Mouse (Mus musculus) mature B cell (primary cell): ENCODE results near the gene Alg12.

Experiments used
- in situ Hi-C: fragments of 300-500 bp; cut with MboI; formaldehyde crosslinking; loops from 2 replicates; pipeline ENCODE4 v1.14.3; 2019

Gene Alg12

DNA sequence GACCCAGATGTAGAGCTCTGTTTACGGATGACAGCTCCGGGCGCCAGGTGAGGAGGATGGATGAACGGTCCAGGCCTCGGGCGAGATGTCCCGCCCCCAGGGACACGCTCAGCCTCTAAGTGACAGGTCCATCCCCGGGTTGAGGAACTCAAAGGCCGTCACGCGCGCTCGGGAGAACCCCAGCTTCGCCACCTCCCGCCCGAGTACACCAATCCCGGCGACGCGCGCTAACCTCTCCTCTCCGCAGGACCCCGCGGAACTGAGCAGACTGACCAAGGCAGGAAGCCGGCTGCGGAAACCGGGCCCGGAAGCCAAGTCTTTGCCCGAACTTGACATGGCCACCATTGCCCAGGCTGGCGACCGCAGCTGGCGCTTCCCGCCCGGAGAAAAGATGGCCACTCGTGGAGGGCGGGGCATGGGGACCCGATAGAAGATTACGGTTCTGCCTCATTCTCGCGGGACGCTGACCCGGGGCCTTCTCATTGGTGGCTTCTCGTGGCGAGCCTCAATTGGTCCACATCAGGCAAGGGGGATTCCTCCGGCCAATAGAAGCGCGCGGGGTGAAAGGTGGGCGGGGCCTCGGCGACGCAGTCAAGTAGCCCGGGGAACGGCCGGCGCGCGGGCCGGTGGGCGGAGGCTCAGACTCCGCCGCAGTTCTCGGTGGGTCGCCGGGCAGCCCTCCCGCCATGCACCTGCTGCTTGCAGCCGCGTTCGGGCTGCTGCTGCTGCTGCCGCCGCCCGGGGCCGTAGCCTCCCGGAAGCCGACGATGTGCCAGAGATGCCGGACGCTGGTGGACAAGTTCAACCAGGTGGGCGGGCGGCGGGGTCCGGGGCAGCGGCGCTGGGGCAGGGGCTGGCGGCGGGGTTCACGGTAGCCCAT lies at the start of gene Alg12, which contains the start of gene Creld2:
Gene Alg12 (minus strand): TSS at position 293 of the 880 bp plus-strand sequence.
Gene Creld2 (plus strand): TSS at position 621 of the 880 bp plus-strand sequence.
- in situ Hi-C loops: no loop called here

DNA sequence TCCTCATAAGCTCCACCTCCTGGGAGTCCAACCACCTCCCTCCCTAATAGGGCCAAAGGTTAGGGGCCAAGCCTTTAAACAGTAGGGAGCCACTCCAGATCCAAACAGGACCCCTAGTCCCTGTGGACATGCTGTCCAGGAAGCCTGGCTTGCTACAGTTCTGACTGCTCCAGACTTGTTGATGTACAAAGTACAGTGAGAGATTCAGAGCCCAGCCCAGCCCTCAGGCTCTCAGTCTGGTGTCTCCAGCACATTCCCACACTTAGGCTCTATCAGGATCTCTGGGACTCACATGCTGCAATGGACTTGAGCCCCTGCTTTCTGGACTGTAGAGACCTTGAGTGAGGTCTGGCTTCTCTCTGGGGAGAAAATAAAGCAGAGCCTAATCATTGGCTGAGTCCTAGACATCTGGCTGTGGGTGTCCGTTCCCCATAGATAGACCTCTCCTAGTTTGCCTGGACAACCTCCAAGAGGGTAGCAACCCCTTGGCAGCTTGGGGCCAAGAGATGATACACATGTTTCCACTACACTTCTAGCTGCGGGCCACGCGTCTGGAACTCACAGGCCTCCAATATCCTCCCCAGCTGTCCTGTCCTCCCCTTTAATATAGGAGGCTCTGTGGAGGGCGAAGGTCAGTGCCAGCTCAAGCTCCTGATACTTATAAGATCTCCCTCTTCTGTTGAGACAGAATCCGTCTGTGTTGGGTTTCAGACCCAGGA lies 49.1 kb upstream of the Alg12 start:
- in situ Hi-C loops: no loop called here

- in situ Hi-C loops: no loop called here
Measured at GRCm38 (mm10) chr15:88867368-88868023, 48.4 kb upstream of the Alg12 start.

DNA sequence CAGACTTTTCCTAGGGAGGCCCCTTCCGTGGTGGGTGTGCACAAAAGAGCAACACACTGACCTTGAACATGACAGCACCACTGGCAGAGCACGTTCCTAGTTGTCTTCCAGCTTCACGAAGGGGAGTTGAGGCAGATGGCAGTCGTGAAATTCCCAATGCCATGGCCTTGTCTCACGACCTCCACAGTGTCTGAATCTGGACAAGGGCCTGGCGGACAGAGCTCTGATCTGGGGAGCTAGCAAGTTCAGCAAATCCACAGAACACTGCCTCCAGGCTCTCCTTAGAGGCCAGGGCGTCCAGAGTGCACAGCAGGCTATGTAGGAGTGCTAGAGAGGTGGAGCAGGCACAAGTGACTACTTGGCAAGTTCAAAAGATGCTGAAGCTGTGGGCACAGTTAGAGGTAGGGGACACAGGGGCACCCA lies 47.8 kb upstream of the Alg12 start:
- in situ Hi-C loops: no loop called here

- in situ Hi-C loops: no loop called here
Measured at GRCm38 (mm10) chr15:88865888-88866695, 47.0 kb upstream of the Alg12 start.

DNA sequence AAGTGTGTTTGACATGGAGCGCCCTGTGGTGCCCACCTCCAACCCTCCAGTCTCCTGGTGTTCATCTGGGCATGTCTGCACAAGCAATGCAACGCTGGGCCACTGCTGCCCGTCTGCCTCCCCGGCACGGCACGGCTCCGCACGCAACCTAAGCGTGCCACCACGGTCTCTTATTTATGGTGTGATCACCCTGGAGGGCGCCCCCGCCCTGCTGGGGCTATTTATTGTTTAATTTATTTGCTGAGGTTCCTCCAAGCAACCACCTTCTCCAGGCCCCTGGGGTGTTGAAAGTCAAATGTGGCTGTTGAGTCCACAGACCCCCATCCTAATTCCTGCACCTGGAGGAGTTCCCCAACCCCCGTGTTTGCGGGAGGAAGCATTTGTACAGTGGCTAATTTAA lies 45.9 kb upstream of the Alg12 start:
- in situ Hi-C loops: no loop called here

DNA sequence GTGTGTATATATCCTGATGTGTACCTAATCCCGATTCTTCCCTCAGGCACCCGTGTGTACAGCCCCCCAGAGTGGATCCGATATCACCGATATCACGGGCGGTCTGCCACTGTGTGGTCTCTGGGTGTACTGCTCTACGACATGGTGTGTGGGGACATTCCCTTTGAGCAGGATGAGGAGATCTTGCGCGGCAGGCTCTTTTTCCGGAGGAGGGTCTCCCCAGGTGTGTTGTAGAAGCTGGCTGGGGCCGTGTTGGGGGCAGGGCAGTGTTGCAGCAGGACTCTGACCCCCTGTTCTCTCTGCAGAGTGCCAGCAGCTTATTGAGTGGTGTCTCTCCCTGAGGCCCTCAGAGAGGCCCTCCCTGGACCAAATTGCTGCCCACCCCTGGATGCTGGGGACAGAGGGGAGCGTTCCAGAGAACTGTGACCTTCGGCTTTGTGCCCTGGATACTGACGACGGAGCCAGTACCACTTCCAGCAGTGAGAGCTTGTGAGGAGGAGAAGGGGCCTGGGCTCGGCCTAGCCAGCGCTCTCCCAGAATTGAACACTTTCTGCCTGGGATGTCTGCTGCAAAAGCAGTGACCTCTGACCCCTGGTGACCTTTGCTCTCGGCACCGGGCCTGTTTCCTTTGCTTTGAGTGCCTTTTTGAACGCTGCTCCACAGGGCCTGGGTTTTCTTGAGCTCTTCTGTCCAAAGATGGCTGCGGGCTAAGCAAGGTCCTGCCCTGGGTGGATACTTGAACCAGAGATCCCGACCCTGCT lies 45.3 kb upstream of the Alg12 start:
- in situ Hi-C loops: no loop called here

GRCm38 (mm10) chr15:88863695-88864231 lies 44.6 kb upstream of the Alg12 start:
- in situ Hi-C loops: no loop called here

DNA sequence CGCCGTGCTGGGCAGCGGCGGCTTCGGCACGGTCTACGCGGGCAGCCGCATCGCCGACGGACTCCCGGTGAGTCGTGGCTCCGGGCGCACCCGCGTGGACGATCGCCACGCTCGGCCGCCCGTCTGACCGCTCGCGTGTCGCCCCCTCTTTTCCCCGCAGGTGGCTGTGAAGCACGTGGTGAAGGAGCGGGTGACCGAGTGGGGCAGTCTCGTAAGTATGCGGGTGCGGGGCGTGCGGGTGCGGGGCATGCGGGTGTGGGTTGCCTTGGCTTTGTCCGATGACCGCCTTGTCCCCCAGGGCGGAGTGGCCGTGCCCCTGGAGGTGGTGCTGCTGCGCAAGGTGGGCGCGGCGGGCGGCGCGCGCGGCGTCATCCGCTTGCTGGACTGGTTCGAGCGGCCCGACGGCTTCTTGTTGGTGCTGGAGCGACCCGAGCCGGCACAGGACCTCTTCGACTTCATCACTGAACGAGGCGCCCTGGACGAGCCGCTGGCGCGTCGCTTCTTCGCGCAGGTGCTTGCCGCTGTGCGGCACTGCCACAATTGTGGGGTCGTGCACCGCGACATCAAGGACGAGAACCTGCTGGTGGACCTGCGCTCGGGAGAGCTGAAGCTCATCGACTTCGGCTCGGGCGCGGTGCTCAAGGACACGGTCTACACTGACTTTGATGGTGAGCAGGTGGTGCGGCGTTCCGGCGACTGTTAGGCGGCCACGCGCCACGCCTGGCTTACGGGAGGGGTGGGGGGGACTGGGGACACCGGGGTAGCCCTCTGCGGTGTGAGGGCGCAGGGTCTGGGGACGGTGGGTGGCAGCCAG lies 44.0 kb upstream of the Alg12 start:
- in situ Hi-C loops: no loop called here

DNA sequence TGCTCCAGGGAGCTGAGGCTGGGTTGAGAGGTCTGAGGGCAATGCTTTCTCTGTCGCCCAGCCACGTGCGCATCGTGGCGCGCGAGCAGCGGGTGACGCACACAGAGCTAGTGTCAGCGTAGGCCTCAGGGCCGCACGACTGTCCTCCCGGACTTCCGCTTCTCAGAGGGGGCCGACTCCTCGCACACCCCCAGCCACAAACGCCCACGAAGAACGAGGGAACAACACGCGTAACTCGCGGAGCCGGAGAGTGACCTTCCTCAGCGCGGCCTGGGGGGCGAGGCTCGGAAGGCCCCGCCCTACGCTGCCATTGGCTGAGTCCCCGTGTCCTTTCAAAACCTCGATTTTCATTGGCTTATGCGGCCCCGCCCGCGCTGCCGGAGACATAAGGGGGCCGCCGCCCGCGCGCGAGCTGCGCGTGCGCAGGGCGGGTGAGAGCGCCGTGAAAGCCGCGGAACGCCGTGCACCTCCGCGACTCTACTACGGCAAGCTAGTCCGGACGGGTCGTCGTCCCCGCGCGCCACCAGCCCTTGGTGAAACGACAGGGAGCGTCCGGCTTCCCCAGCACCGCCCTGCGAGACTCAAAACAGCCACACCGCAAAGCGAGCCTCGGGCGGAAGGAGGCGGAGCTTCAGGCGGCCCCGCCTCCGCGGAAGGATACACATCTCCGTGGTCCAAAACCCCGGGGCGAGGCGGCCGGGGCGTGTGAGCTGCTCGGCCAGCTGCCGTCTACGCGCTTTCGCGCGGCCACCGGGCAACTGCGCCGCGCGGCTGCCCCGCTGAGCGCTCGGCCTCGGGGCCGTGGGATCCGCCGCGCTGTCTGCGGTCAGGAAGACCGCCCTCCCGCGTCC lies 42.9 kb upstream of the Alg12 start, which contains the start of gene Pim3:
Gene Pim3 (plus strand): TSS at position 415 of the 851 bp plus-strand sequence.
- in situ Hi-C loops: no loop called here

GRCm38 (mm10) chr15:88860781-88861180 lies 41.7 kb upstream of the Alg12 start:
- in situ Hi-C loops: no loop called here

- in situ Hi-C loops: no loop called here
Measured at GRCm38 (mm10) chr15:88859206-88859970, 40.3 kb upstream of the Alg12 start.

GRCm38 (mm10) chr15:88858707-88859106 lies 39.6 kb upstream of the Alg12 start:
- in situ Hi-C loops: no loop called here

DNA sequence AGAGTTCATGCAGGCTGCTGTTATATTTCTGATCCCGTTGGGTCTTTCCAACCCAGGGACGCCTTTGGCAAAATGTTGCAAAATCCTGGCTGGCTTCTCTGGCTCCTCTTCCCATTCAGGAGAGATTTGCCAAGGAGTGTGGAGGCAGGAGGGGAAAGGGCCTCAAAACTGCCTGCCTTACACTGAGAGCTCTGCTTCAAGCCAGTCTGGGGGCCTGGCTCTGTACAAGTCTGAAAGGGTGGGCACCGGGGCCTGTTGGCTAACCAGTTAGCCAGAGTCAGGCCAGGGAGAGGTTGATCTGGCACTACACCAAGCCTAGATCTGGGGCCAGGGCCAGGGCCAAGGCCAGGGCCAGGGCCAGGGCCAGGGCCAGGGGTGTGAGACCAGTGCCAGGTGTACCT lies 39.0 kb upstream of the Alg12 start:
- in situ Hi-C loops: no loop called here

DNA sequence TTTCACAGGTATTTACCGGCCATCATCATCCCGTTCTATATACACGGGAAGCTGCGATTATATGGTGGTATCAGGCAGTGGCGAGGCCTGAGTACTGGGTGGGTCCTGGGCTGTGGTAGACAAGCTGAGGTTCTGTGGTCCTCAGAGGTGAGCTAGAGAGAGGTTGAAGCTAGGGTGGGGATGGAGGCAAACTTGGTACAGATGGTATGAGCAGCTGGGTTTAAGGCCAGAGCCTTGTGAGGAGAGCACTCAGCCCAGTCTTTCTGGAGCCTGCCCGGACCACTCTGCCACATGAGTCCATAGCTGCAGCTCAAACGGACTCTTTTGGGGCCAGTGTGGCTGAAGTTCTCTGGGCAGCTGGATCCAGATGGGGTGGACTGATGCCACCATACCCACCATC lies 38.2 kb upstream of the Alg12 start:
- in situ Hi-C loops: no loop called here

DNA sequence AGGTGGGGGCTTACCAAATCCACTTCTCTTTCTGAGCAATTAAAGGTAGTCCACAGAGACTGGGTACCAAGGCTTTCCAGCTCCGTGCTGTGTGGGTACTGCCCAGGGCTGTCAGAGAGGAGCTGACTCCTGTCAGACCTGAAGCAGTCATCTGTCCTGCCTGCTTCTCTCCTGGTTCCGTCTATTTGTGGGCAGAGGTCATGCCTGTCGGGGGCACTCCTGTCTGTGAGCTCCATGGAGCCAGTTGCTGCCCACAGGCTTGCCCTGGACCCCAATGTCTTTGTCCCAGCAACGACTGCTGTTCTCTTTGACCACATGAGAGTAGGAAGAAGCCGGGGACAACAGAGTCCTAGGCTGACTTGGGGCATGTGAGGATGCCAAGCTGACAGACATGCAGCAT lies 37.5 kb upstream of the Alg12 start:
- in situ Hi-C loops: no loop called here

- in situ Hi-C loops: no loop called here
Measured at GRCm38 (mm10) chr15:88855896-88856417, 36.8 kb upstream of the Alg12 start.
